Comparison of ENCODE assay signal across 7 mouse cellular contexts in the genomic region with DNA sequence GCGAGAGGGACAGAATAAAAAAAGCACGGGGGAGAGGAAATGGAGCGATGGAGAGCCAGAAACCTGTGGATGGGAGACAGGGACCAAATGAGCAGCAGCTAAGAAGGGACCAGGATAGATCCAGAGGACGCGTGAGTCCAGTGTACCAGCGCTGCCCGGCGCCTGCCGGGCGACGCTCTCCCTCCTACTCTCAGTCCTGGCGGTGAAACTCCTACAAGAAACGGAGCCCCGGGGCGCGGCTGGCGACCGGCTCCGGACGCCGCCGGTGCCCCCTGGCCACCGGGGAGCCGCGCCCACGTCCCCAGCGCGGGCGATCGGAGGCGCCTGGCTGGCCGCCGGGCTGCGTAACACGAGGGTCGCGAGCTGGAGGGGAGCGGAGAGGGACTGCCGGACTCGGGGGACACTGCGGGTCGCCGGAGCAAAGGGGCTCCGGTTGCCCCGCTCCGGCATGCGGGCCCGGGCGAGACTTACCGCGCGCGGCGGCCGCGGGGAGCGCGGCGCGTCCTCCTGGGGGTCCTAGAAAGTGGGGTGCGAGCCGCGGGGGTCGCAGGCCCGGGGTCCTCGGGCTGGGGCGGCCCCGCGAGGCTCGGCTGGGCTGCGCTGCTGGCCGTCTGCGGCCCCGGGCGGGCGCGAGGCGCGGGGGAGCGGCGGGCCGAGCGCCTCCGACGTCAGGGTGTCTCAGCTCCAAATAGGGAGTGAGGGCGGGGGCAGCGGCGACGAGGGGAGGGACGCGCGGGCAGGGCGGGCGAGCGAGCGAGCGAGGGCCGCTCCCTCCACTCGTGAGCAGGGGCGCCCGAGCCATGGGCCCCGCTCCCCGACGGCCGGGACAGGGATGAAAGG. TPM values are rescaled to one million over a fixed set of nuclear protein-coding genes. Genes with fewer than 3 reads are reported as not detected.
DNase-seq lines count a peak whose midpoint lies in the region; ATAC-seq and TF ChIP-seq lines count a peak whose summit lies in the region.

Gene Nbl1, minus strand, starts transcription at position 638 of the 840 bp plus-strand sequence.

- no peak for DNase-seq in ES-E14 (ENCODE audit: low read depth, low spot score)
- peak; percentile 80 for DNase-seq in adrenal gland, postnatal 10 days
- peak; percentile 76 for DNase-seq in gastrocnemius, postnatal 10 days
- DNase-seq in thymus, postnatal 14 days = no peak

- peak; percentile 36; the same call in 1 of the 2 replicates for ATAC-seq in hindbrain, embryonic 15.5 days (ENCODE audit: low FRiP score, low read depth)
- peak; percentile 29 for ATAC-seq in limb, embryonic 13.5 days (ENCODE audit: low FRiP score, low read depth)
- ATAC-seq in midbrain, embryonic 16.5 days = 0 out of 2 replicates have a peak, but pooled peaks have one; percentile 20

- peaks cover 2 to 10% of the 10 kb centered on the region in 2 experiments; a peak in 3 of 4 replicates for H3K4me1 ChIP-seq in ES-E14 (ENCODE audit: control insufficient read depth in 2 of 2, insufficient read depth in 2 of 2, low read length in 2 of 2, poor library complexity in 1 of 2)
- peaks cover 30% of the 10 kb centered on the region for H3K4me1 ChIP-seq in hindbrain, embryonic 15.5 days (replicated peaks)
- H3K4me1 ChIP-seq in limb, embryonic 13.5 days = peaks cover 56% of the 10 kb centered on the region
- H3K4me1 ChIP-seq in midbrain, embryonic 16.5 days (ENCODE audit: control insufficient read depth, insufficient read depth, low read length) = peaks cover 13% of the 10 kb centered on the region

- H3K4me2 ChIP-seq in hindbrain, embryonic 15.5 days = peak within 1 kb of the TSS; percentile 96
- peak within 1 kb of the TSS; percentile 91 for H3K4me2 ChIP-seq in limb, embryonic 13.5 days (replicated peaks)
- H3K4me2 ChIP-seq in midbrain, embryonic 16.5 days (ENCODE audit: low read length) = peak within 1 kb of the TSS; percentile 70

- H3K4me3 ChIP-seq in ES-E14 (ENCODE audit: insufficient read depth in 1 of 2, low read depth in 1 of 2, low read length in 2 of 2, poor library complexity in 1 of 2, severe bottlenecking in 1 of 2) = peak within 1 kb of the TSS; percentile 61 to 72
- H3K4me3 ChIP-seq in hindbrain, embryonic 15.5 days = peak within 1 kb of the TSS; percentile 54
- H3K4me3 ChIP-seq in limb, embryonic 13.5 days = peak within 1 kb of the TSS; percentile 78
- H3K4me3 ChIP-seq in midbrain, embryonic 16.5 days (ENCODE audit: low read depth, low read length) = peak within 1 kb of the TSS; percentile 42

- H3K9me3 ChIP-seq in ES-E14 (ENCODE audit: control insufficient read depth, insufficient read depth, low read depth, low read length) = no peaks in the 10 kb centered on the region
- H3K9me3 ChIP-seq in hindbrain, embryonic 15.5 days = no peaks in the 10 kb centered on the region
- H3K9me3 ChIP-seq in limb, embryonic 13.5 days = peaks cover 6% of the 10 kb centered on the region; the same call in 1 of the 2 replicates
- no peaks in the 10 kb centered on the region for H3K9me3 ChIP-seq in midbrain, embryonic 16.5 days (replicated peaks; ENCODE audit: control insufficient read depth, low read length, poor library complexity, severe bottlenecking)

- H3K27ac ChIP-seq in ES-E14 (ENCODE audit: insufficient read depth, low read depth, low read length, poor library complexity, severe bottlenecking) = no peak within 1 kb of the TSS
- H3K27ac ChIP-seq in hindbrain, embryonic 15.5 days (replicated peaks) = peak within 1 kb of the TSS; percentile 69
- peak within 1 kb of the TSS; percentile 91 for H3K27ac ChIP-seq in limb, embryonic 13.5 days
- H3K27ac ChIP-seq in midbrain, embryonic 16.5 days (ENCODE audit: low read length) = 0 out of 2 replicates have a peak within 1 kb of the TSS, but pooled peaks have one; percentile 19

- H3K9ac ChIP-seq in ES-E14 (ENCODE audit: insufficient read depth, low read depth, low read length, poor library complexity, severe bottlenecking) = peak within 1 kb of the TSS; percentile 57
- H3K9ac ChIP-seq in hindbrain, embryonic 15.5 days = peak within 1 kb of the TSS; percentile 66
- peak within 1 kb of the TSS; percentile 94 for H3K9ac ChIP-seq in limb, embryonic 13.5 days
- H3K9ac ChIP-seq in midbrain, embryonic 16.5 days (ENCODE audit: low read depth, low read length) = peak within 1 kb of the TSS; percentile 66

- H3K36me3 ChIP-seq in ES-E14 (ENCODE audit: control insufficient read depth, insufficient read depth, low read length, poor library complexity, severe bottlenecking) = no peaks in the 10 kb centered on the region
- no peaks in the 10 kb centered on the region for H3K36me3 ChIP-seq in hindbrain, embryonic 15.5 days
- H3K36me3 ChIP-seq in limb, embryonic 13.5 days = peaks cover 8% of the 10 kb centered on the region
- no peaks in the 10 kb centered on the region for H3K36me3 ChIP-seq in midbrain, embryonic 16.5 days (ENCODE audit: control insufficient read depth, insufficient read depth, low read length)

- peaks cover 43% of the 10 kb centered on the region for H3K27me3 ChIP-seq in hindbrain, embryonic 15.5 days
- H3K27me3 ChIP-seq in limb, embryonic 13.5 days = peaks cover 20% of the 10 kb centered on the region
- peaks cover 16% of the 10 kb centered on the region for H3K27me3 ChIP-seq in midbrain, embryonic 16.5 days (ENCODE audit: control insufficient read depth, insufficient read depth, low read depth, low read length)

- WGBS in hindbrain, embryonic 15.5 days = under 1% methylated on average over 87 of the region's 105 CpGs
- under 1% methylated on average over 91 of the region's 105 CpGs for WGBS in limb, embryonic 13.5 days
- WGBS in midbrain, embryonic 16.5 days = under 1% methylated on average over 46 of the region's 105 CpGs

- in situ Hi-C loops in ES-E14 (cut with MboI; ENCODE audit: low sequenced_read_pairs in 2 of 2, unreplicated experiment in 2 of 2) = loop anchor here in 1 of 2 experiments (25.0 kb wide), 1 partner anchor 195 kb away; no protein-coding TSS in a partner anchor

TF ChIP-seq in ES-E14, 5 proteins besides CTCF, POLR2A, EP300 and RAD21:
- TF ChIP-seq HCFC1 (IDR thresholded peaks at IDR 0.05; ENCODE audit: borderline replicate concordance, insufficient read depth, low read length) (no peak), CHD2 (IDR thresholded peaks at IDR 0.05; ENCODE audit: low read depth, low read length) (no peak), MAFK (IDR thresholded peaks at IDR 0.05; ENCODE audit: insufficient read depth, low read depth, low read length) (no peak), ZNF384 (IDR thresholded peaks at IDR 0.05; ENCODE audit: low read depth, low read length) (no peak), ZC3H11A (IDR thresholded peaks at IDR 0.05; ENCODE audit: borderline replicate concordance, low read depth, low read length) (no peak)

RNA-seq across cellular contexts. Expression of gene Nbl1, which starts in this region (rescaled TPM):
- 4.5 and 12.5 TPM in 2 replicates for total RNA-seq in ES-E14 (2012; rRNA removed)
- total RNA-seq in adrenal gland, postnatal 10 days (2021) = 10 to 100 TPM; 39.7 to 40.9 TPM
- total RNA-seq in gastrocnemius, postnatal 10 days (2021) = 10 to 100 TPM; 51.0 to 51.1 TPM
- 53.9 and 55.2 TPM in 2 replicates for polyA plus RNA-seq in hindbrain, embryonic 15.5 days (2015; fragmentation: Nextera tagmentation; extraction: Ambion mirVana)
- polyA plus RNA-seq in limb, embryonic 13.5 days (2015; fragmentation: Nextera tagmentation; extraction: Ambion mirVana) = 140 and 143 TPM in 2 replicates
- 28.7 and 30.6 TPM in 2 replicates for polyA plus RNA-seq in midbrain, embryonic 16.5 days (2015; fragmentation: Nextera tagmentation; extraction: Ambion mirVana)

Comparison
In these comparisons a context has a peak if more than half of its experiments do, and no peak if none do; other contexts are left out.
1. DNase-seq: peak in adrenal gland, postnatal 10 days (single experiment) and gastrocnemius, postnatal 10 days (single experiment); none in ES-E14 (single experiment) and thymus, postnatal 14 days (single experiment).
2. Peak in every context shown above with its lines, with median percentiles within 50 percentile points of each other: H3K4me3 ChIP-seq, H3K9ac ChIP-seq, ATAC-seq and H3K4me2 ChIP-seq.